Mouse (Mus musculus): ENCODE measurements around the gene Fam102b. TPM values are rescaled to one million over a fixed set of nuclear protein-coding genes. Genes with fewer than 3 reads are reported as not detected.

The Fam102b gene
- polyA plus RNA-seq, 1 experiment from 2014 or later: 12.3 TPM

GRCm38 (mm10) chr3:108940001-108940633, 87.3 kb downstream of the Fam102b start, which contains the start of gene Gm9857:
Gene Gm9857 (minus strand): TSS chr3:108940445.
- Histone ChIP-seq H3K9ac (no peak within 1 kb of the TSS), H3K4me3 (peak within 1 kb of the TSS; percentile 34), H3K4me2 (peak within 1 kb of the TSS; percentile 55), H3K36me3 (no peaks in the 10 kb centered on the region), H3K27me3 (no peaks in the 10 kb centered on the region), H3K27ac (no peak within 1 kb of the TSS), H3K4me1 (peaks cover 4% of the 10 kb centered on the region; the same call in 1 of the 2 replicates), H3K9me3 (no peaks in the 10 kb centered on the region)
- WGBS: 52% methylated on average over 58 of the region's 59 CpGs
- ATAC-seq (ENCODE audit: insufficient number of reproducible peaks, low FRiP score, low TSS enrichment, low read depth): peak; percentile 63; the same call in 1 of the 2 replicates

DNA sequence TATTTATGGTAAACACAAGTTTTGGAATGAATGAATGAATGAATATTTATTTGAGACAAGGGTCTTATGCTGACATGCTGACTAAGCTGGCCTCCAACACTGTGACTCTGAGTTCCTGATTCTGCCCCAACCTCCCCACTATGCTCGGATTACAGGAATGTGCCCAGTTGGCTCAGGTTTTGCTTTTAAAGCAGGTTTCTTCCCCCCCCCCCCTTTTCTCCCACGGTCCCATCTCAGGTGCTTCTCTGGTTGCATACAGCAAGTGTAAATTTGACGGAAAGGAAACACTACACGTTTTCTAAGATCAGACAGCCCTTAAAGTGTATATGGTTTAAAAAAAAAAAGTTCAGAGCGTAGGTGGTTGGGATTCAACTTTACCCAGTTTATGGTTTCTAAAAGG, 87.8 kb downstream of the Fam102b start, which contains the start of gene Henmt1:
Gene Henmt1 (plus strand): TSS at position 301 of the 400 bp plus-strand sequence.
- ATAC-seq (ENCODE audit: insufficient number of reproducible peaks, low FRiP score, low TSS enrichment, low read depth): no peak
- no peak within 1 kb of the TSS for H3K27ac ChIP-seq
- WGBS: 68% methylated on average over 5 of the region's 5 CpGs
- H3K4me2 ChIP-seq: peak within 1 kb of the TSS; percentile 55
- no peaks in the 10 kb centered on the region for H3K27me3 ChIP-seq
- H3K4me1 ChIP-seq: peaks cover 4% of the 10 kb centered on the region; the same call in 1 of the 2 replicates
- no peak within 1 kb of the TSS for H3K9ac ChIP-seq
- H3K4me3 ChIP-seq: peak within 1 kb of the TSS; percentile 34
- no peaks in the 10 kb centered on the region for H3K9me3 ChIP-seq
- no peaks in the 10 kb centered on the region for H3K36me3 ChIP-seq

DNA sequence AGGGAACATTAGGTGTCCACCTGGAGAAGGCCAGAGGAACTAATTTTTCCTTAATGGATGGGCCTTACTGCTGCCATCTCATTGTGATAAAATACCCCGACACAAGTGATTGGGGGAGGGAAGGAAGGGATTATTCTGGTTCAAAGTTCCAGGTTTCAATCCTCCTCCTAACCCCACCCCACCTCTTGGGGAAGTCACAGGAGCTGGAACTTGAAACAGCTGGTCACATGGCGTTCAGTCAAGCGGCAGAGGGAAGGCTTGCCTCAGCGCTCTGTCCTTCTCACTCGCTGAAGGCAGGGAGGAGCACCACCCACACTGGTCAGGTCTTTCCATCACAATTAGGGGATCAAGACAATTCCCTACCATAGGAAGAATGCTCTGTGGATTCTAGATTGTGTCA, 88.7 kb downstream of the Fam102b start:
- H3K4me1 ChIP-seq: peaks cover 4% of the 10 kb centered on the region; the same call in 1 of the 2 replicates
- H3K4me2 ChIP-seq: no peak overlapping the region
- ATAC-seq (ENCODE audit: insufficient number of reproducible peaks, low FRiP score, low TSS enrichment, low read depth): no peak
- H3K4me3 ChIP-seq: no peak overlapping the region
- H3K27me3 ChIP-seq: no peaks in the 10 kb centered on the region
- H3K9ac ChIP-seq: no peak overlapping the region
- H3K27ac ChIP-seq: no peak overlapping the region
- 85% methylated on average over 5 of the region's 5 CpGs for WGBS
- H3K9me3 ChIP-seq: no peaks in the 10 kb centered on the region
- no peaks in the 10 kb centered on the region for H3K36me3 ChIP-seq

DNA sequence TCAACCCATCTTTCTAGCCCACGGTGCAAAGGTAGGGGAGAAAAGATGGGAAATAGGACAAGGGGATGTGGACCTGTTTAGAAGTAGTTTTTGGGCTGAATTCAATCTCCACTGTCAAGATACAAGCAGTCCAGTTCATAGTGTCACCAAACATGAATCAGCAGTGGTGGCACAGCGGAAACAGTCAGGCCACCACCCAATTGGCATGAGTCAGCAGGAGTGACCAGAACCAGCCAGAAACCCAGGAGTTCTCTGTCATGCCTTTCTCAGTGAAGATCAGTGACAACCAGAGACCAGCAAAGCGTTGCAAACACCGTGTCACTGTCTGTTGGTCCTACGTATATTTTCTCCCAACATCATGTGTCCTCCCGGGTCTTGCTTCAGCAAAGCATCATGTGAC, 93.8 kb downstream of the Fam102b start:
- H3K4me2 ChIP-seq: no peak overlapping the region
- H3K27ac ChIP-seq: no peak overlapping the region
- H3K36me3 ChIP-seq: no peaks in the 10 kb centered on the region
- no peak for ATAC-seq (ENCODE audit: insufficient number of reproducible peaks, low FRiP score, low TSS enrichment, low read depth)
- H3K4me3 ChIP-seq: no peak overlapping the region
- H3K4me1 ChIP-seq: no peaks in the 10 kb centered on the region
- no peak overlapping the region for H3K9ac ChIP-seq
- no peaks in the 10 kb centered on the region for H3K9me3 ChIP-seq
- 94% methylated on average over 6 of the region's 6 CpGs for WGBS
- no peaks in the 10 kb centered on the region for H3K27me3 ChIP-seq

DNA sequence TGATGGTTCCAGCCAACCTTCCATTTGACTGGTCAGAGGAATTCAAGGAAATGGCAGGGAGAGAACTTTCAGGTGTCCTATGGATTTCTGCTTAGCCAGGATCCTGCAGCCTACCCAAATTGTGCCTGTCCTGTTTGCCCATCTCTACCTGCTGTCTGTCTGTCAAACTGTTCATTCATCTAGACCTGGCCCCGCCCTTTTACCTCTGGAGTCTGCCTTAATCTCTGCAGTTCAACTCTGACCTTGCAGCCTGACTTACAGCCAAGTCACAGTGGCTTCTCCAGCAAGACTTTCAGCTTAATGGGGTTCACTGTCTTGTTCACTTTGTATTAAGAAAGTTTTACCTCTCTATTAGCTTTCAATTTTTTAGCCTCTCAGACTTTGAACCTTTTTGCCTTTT, 101.1 kb downstream of the Fam102b start:
- Histone ChIP-seq H3K4me1 (no peaks in the 10 kb centered on the region), H3K4me2 (no peak overlapping the region), H3K9me3 (no peaks in the 10 kb centered on the region), H3K4me3 (no peak overlapping the region), H3K9ac (no peak overlapping the region), H3K27me3 (no peaks in the 10 kb centered on the region), H3K27ac (no peak overlapping the region), H3K36me3 (no peaks in the 10 kb centered on the region)
- ATAC-seq (ENCODE audit: insufficient number of reproducible peaks, low FRiP score, low TSS enrichment, low read depth): no peak
- WGBS: 70% methylated on average over 1 of the region's 1 CpGs

DNA sequence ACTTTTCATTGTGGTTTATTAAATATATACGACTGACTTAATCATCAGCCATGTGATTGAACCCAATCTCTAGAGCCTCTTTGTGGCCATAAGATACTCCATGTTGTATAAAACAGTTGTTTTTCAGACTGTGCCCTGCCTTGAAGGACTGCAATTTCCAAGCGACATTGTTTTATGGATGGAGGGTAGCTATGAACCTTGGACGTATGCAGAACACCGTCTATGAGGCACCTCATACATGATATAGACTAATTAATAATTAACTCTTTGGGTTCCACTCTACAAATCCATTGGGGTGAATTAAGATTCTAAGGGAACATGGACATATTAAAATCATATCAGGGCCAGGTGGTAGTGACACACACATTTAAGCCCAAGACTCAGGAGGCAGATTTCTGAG, 101.7 kb downstream of the Fam102b start:
- Histone ChIP-seq H3K27me3 (no peaks in the 10 kb centered on the region), H3K9ac (no peak overlapping the region), H3K4me2 (no peak overlapping the region), H3K4me1 (no peaks in the 10 kb centered on the region), H3K27ac (no peak overlapping the region), H3K4me3 (no peak overlapping the region), H3K9me3 (no peaks in the 10 kb centered on the region), H3K36me3 (no peaks in the 10 kb centered on the region)
- ATAC-seq (ENCODE audit: insufficient number of reproducible peaks, low FRiP score, low TSS enrichment, low read depth): no peak
- WGBS: 72% methylated on average over 4 of the region's 4 CpGs

DNA sequence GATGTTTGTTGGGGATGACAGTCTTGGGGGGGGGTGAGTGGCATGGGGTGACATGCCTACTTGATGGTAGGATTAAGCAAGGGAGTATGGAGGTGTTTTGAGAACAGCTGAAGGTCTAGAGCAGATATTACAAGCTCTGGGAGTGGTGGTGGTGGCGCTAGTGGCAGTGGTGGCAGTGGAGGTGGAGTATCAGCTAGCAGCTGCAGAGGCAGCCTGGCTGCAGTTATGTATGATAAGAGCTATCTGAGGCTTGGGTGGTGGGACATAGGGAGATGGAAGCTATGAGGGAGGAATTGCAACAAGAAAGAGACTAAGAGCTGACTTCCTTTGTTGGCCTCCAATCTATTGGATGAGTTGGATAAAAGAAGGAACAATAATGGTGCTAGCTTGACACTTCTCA, 105.6 kb downstream of the Fam102b start:
- no peak overlapping the region for H3K4me2 ChIP-seq

More for the DNA sequence above, 105.6 kb downstream of the Fam102b start:
- no peaks in the 10 kb centered on the region for H3K4me1 ChIP-seq
- H3K4me3 ChIP-seq: no peak overlapping the region
- 76% methylated on average over 1 of the region's 1 CpGs for WGBS
- no peak overlapping the region for H3K27ac ChIP-seq
- H3K9me3 ChIP-seq: no peaks in the 10 kb centered on the region
- no peak for ATAC-seq (ENCODE audit: insufficient number of reproducible peaks, low FRiP score, low TSS enrichment, low read depth)
- no peak overlapping the region for H3K9ac ChIP-seq
- no peaks in the 10 kb centered on the region for H3K36me3 ChIP-seq
- no peaks in the 10 kb centered on the region for H3K27me3 ChIP-seq

Small RNA genes within 50 kb of the gene (microRNA-seq; reads per million reads assigned to microRNA genes)
- gene Gm44384: not detected

Other genes starting within 250 kb of the Fam102b start
- gene Stxbp3, start 187.1 kb downstream of the Fam102b start, polyA plus RNA-seq (2015; fragmentation: Nextera tagmentation; extraction: Ambion mirVana): 46.6 and 51.8 TPM in 2 replicates
- gene Fndc7, start 137.6 kb downstream of the Fam102b start, polyA plus RNA-seq (2015; fragmentation: Nextera tagmentation; extraction: Ambion mirVana): 0.29 and 0.79 TPM in 2 replicates
- 74.7 and 90.3 TPM in 2 replicates for gene Prpf38b, start 115.9 kb downstream of the Fam102b start, polyA plus RNA-seq (2015; fragmentation: Nextera tagmentation; extraction: Ambion mirVana)
- 0.51 and 1.00 TPM in 2 replicates for gene Henmt1, start 87.7 kb downstream of the Fam102b start, polyA plus RNA-seq (2015; fragmentation: Nextera tagmentation; extraction: Ambion mirVana)
- gene Gm9857, start 87.2 kb downstream of the Fam102b start, polyA plus RNA-seq (2015; fragmentation: Nextera tagmentation; extraction: Ambion mirVana): not detected in 2 replicates
- not detected in 2 replicates for gene Slc25a54, start 52.9 kb upstream of the Fam102b start, polyA plus RNA-seq (2015; fragmentation: Nextera tagmentation; extraction: Ambion mirVana)
- 48.5 and 50.3 TPM in 2 replicates for gene Slc25a24, start 95.5 kb upstream of the Fam102b start, polyA plus RNA-seq (2015; fragmentation: Nextera tagmentation; extraction: Ambion mirVana)